Mouse (Mus musculus): ENCODE results near the gene Gm11060. TPM values are rescaled to one million over a fixed set of nuclear protein-coding genes. Genes with fewer than 3 reads are reported as not detected.

Gene Gm11060
- total and polyA plus RNA-seq, 3 experiments, result not detected

- Histone ChIP-seq H3K9ac (ENCODE audit: insufficient read depth, low read depth) (no peak overlapping the region), H3K79me2 (replicated peaks; ENCODE audit: control insufficient read depth, extremely low read depth, insufficient read depth, poor library complexity, severe bottlenecking) (no peaks in the 10 kb centered on the region), H3K27ac (ENCODE audit: insufficient read depth, low read depth) (no peak overlapping the region), H3K4me2 (ENCODE audit: insufficient read depth, low read depth, poor library complexity, severe bottlenecking) (no peak overlapping the region), H3K27me3 (replicated peaks) (no peaks in the 10 kb centered on the region), H3K36me3 (replicated peaks in 1 of 2; ENCODE audit: control insufficient read depth in 1 of 2, insufficient read depth in 1 of 2, low read length in 1 of 2) (no peaks in the 10 kb centered on the region), H3K9me3 (replicated peaks; ENCODE audit: low read length) (peaks cover 18% of the 10 kb centered on the region), H3K4me3 (replicated peaks in 1 of 3; ENCODE audit: low read depth in 2 of 3, low read length in 2 of 3, poor library complexity in 1 of 3) (no peak overlapping the region), H3K4me1 (ENCODE audit: control insufficient read depth in 1 of 2, insufficient read depth in 2 of 2) (peaks cover 0 to 7% of the 10 kb centered on the region in 2 experiments; a peak in 2 of 4 replicates)
- TF ChIP-seq ETS1 (conservative IDR thresholded peaks at IDR 0.05; ENCODE audit: low read depth, low read length) (no peak), BHLHE40 (IDR thresholded peaks at IDR 0.05; ENCODE audit: low read depth, low read length) (no peak), ELF1 (IDR thresholded peaks at IDR 0.05; ENCODE audit: low read depth, low read length) (no peak), NELFE (IDR thresholded peaks at IDR 0.05; ENCODE audit: low read depth, low read length) (no peak), JUN (IDR thresholded peaks at IDR 0.05; ENCODE audit: insufficient read depth, low read depth, low read length) (no peak), JUND (conservative IDR thresholded peaks at IDR 0.05; ENCODE audit: low read depth, low read length) (no peak), RCOR1 (conservative IDR thresholded peaks at IDR 0.05; ENCODE audit: low read depth, low read length) (no peak), ZC3H11A (IDR thresholded peaks at IDR 0.05; ENCODE audit: low read depth, low read length) (no peak), SMC3 (IDR thresholded peaks at IDR 0.05; ENCODE audit: low read depth, low read length) (no peak), ZMIZ1 (IDR thresholded peaks at IDR 0.05; ENCODE audit: low read depth, low read length) (no peak), SIN3A (IDR thresholded peaks at IDR 0.05; ENCODE audit: low read length) (no peak), GABPA (IDR thresholded peaks at IDR 0.05; ENCODE audit: insufficient replicate concordance, low read depth, low read length) (no peak), IRF4 (IDR thresholded peaks at IDR 0.05; ENCODE audit: low read depth, low read length) (no peak), HCFC1 (IDR thresholded peaks at IDR 0.05; ENCODE audit: low read depth, low read length) (no peak)
- dilution Hi-C loops (cut with MboI; ENCODE audit: extremely low pct_ligation_motif_present, extremely low pct_unique_long_range_greater_than_20kb, low sequenced_read_pairs) (no loop called here), in situ Hi-C loops (cut with MboI; ENCODE audit: low pct_ligation_motif_present, low pct_unique_long_range_greater_than_20kb, low sequenced_read_pairs) (no loop called here)
- DNase-seq (ENCODE audit: extremely low read depth), result no peak
Measured at GRCm38 (mm10) chr2:105124391-105124790, 32.6 kb downstream of the Gm11060 start.

DNA sequence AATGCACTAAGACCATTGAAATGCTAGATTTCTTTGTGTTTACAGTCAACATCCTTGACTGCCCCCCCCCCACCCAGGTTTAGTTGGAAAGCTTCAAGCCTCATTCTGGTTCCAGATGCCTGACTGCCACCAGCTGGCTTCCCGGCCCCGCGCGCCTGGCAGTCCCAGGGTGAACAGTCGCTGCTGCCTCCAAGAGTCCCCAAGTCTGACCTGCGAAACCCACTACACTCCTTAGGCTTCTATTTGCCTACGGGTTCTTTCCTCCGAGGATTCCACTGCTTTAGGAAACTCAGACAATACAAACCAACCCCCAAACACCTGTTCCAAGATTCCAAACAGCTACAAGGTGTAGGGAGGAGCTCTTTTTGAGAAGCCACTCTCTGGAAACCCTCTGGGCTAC, 33.4 kb downstream of the Gm11060 start:
- Histone ChIP-seq H3K36me3 (replicated peaks in 1 of 2; ENCODE audit: control insufficient read depth in 1 of 2, insufficient read depth in 1 of 2, low read length in 1 of 2) (no peaks in the 10 kb centered on the region), H3K27ac (ENCODE audit: insufficient read depth, low read depth) (no peak overlapping the region), H3K9ac (ENCODE audit: insufficient read depth, low read depth) (no peak overlapping the region), H3K4me2 (ENCODE audit: insufficient read depth, low read depth, poor library complexity, severe bottlenecking) (no peak overlapping the region), H3K4me1 (ENCODE audit: control insufficient read depth in 1 of 2, insufficient read depth in 2 of 2) (peaks cover 0 to 7% of the 10 kb centered on the region in 2 experiments; a peak in 2 of 4 replicates), H3K4me3 (replicated peaks in 1 of 3; ENCODE audit: low read depth in 2 of 3, low read length in 2 of 3, poor library complexity in 1 of 3) (no peak overlapping the region), H3K9me3 (replicated peaks; ENCODE audit: low read length) (peaks cover 18% of the 10 kb centered on the region), H3K79me2 (replicated peaks; ENCODE audit: control insufficient read depth, extremely low read depth, insufficient read depth, poor library complexity, severe bottlenecking) (no peaks in the 10 kb centered on the region), H3K27me3 (replicated peaks) (no peaks in the 10 kb centered on the region)
- no peak for DNase-seq (ENCODE audit: extremely low read depth)
- TF ChIP-seq CHD2 (IDR thresholded peaks at IDR 0.05; ENCODE audit: low read length) (no peak), POLR2A (IDR thresholded peaks at IDR 0.05; ENCODE audit: low read depth, low read length) (no peak), RAD21 (IDR thresholded peaks at IDR 0.05; ENCODE audit: low read depth, low read length) (no peak), CTCF (conservative IDR thresholded peaks at IDR 0.05 in 1 of 2, IDR thresholded peaks at IDR 0.05 in 1 of 2; ENCODE audit: low read depth in 2 of 2, low read length in 2 of 2) (no peak), RCOR1 (conservative IDR thresholded peaks at IDR 0.05; ENCODE audit: low read depth, low read length) (no peak), GABPA (IDR thresholded peaks at IDR 0.05; ENCODE audit: insufficient replicate concordance, low read depth, low read length) (no peak), MXI1 (IDR thresholded peaks at IDR 0.05; ENCODE audit: low read depth, low read length) (no peak), POLR2AphosphoS2 (IDR thresholded peaks at IDR 0.05; ENCODE audit: low read depth, low read length) (no peak)
- dilution Hi-C loops (cut with MboI; ENCODE audit: extremely low pct_ligation_motif_present, extremely low pct_unique_long_range_greater_than_20kb, low sequenced_read_pairs), result no loop called here
- in situ Hi-C loops (cut with MboI; ENCODE audit: low pct_ligation_motif_present, low pct_unique_long_range_greater_than_20kb, low sequenced_read_pairs), result no loop called here

Measured in CH12.LX (cell line).